Mouse (Mus musculus) testis, postnatal 10 days (tissue): Measurements from ENCODE around the gene Ggact.

Experiments used
- DNase-seq: peaks from one replicate; pipeline ENCODE4 v3.0.0; 2021; ENCODE audit warnings: low spot score

Ggact gene

GRCm38 (mm10) chr14:122898550-122898949 is 15.0 kb downstream of the Ggact start:
- no peak for DNase-seq

DNA sequence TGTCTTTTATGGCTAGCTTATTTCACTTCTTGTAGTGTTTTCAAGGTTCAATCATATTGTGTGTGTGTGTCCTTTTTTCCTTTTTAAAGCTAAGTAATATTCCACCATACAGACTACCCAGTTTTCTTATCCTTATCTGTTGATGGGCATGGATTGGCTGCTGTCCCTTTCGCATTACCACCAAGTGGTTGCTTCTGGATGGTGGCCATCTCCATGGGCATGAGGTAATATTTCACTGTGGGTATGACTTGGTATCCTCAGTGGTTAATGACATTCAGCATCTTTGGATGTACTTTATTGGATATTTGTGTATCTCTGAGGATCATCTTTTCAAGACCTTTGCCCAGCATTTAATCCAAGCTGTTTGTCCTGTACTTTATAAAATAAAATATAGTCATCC is 17.5 kb downstream of the Ggact start:
- DNase-seq = no peak

DNA sequence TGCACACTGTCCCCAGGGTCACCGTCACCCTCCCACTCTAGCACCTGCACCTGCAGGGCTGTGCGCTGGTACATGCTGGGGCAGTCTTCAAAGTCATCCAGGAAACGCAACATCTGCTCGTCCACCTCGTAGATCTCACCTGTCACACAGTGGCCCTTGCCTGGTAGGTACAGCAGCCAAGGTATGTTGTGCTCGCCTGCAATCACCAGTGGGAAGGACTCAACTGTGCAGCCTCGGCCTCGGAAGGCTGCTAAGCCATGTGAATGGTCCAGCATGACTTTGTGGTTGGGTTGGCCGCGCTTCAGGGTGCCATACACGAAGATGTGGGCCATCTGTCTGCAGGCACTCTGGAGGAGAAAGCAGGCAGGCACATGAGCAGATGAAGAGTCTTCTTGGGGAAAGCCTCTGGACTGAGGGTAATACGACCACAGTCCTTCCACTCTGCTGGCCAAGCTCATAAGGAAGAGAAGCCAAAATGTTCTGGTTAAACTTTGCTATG is 22.0 kb downstream of the Ggact start:
- DNase-seq = no peak

- no peak for DNase-seq
These were observed 25.1 kb downstream of the Ggact start for GRCm38 (mm10) chr14:122888480-122888872.

GRCm38 (mm10) chr14:122887702-122888479 is 25.7 kb downstream of the Ggact start:
- no peak for DNase-seq

DNA sequence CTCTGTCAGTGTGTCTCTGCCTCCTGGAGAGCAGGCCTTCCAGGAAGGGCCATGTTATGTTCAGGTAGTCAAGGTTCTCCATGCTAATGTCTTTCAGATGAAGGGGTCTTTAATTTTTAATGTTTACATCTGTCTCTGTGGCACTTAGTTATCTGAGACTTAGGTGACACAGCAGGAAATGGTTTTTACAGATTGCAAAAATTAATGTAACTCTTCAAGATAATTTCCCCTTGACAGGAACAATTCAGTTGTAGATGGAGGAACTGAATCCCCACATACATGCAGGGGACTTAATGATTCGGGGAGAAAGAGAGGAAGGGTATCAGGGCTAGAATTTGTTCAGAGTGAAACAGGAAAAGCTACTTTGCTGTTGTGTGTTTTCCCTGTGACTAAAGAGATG is 26.3 kb downstream of the Ggact start:
- DNase-seq = no peak

- DNase-seq = no peak
These were observed 27.7 kb downstream of the Ggact start for GRCm38 (mm10) chr14:122885893-122886292.

GRCm38 (mm10) chr14:122883821-122884584 is 29.6 kb downstream of the Ggact start:
- no peak for DNase-seq

GRCm38 (mm10) chr14:122883410-122883806 is 30.1 kb downstream of the Ggact start:
- DNase-seq = no peak

DNA sequence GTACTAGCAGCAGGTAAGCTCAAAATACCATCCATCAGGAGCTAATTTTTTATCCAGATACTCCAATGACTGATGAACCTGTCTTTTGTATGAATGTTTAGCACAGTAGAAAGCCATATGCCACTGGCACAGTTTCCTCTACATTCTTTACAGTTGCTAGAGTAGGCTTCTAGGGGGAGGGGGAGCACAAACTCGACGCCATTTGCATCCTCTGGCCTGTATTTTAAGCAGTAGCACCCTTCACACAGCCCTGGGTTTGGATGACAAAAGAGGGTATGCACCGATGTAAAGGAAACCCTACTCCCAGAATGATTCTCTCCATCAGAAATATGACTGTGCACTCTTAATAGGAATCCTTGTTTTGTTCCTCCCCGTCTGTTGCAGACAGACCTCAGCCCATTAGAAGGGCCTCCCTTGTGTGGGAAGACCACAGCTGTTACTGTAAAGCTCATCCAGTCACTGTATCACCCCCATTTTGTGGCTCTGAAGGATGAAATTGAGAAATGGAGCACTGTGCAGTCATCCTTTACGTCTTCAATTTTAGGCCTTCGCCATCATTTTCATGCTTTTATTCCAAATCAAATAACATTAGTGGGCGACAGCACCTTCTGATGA is 30.7 kb downstream of the Ggact start:
- no peak for DNase-seq

DNA sequence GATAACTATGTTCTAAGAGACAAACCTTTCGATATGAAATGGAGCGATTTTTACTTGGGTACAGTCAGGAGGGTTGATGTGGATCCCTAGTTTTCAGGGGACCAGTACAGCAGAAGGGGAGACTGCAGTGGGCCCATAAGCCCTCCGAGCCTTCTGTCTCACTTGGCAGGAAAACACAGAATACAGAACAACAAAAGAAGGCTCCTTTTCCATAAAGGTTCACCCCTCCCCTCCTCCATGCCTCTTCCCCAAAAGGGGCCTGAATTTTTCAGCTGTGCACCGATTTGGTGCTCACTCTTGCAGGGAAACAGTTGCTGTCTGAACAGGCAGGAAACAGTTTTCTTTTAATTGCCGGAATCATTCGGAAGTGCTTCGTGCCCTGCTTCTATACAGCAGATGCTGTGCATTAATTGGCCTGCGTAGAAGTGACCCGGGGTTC is 31.3 kb downstream of the Ggact start:
- DNase-seq = no peak

GRCm38 (mm10) chr14:122881699-122882098 is 31.9 kb downstream of the Ggact start:
- no peak for DNase-seq

DNA sequence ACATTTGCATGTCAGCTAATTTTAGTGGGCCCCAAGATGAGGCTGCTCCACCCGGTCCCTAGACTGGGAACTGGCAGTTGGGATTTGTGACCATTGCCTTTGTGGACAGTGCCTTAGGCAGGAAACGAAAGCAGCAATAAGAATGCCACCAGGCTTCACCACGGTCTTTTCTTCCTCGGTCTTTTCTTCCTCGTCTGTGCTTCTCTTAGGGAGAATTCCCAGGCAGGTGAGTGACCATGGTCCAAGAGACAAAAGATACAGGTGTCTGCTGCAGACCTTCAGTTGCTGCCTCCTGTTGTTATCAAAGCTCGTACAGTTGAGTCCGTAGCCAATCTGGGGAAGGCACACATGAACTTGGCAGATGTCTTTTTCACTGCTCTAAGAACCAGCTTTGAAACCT is 33.3 kb downstream of the Ggact start:
- DNase-seq = no peak

- DNase-seq = no peak
These were observed 35.8 kb downstream of the Ggact start for GRCm38 (mm10) chr14:122877787-122878186.

DNA sequence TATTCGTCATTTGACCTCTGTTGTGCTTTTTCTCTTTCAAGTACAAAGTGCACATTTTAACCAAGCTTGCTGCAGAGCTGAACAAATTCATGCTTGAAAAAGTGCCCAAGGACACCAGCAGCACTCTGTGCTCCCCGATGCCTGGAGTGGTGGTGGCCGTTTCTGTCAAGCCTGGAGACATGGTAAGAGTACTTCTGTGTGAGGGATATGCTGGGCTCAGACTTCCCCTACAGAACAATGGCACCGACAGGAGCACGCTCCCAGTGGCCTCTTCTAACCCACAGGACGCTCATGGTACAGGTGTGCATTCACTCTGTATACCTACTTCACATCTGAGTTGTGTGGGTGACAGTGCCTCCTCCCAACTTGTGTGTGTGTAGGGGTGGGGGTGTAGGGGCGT is 36.8 kb downstream of the Ggact start:
- DNase-seq = no peak

DNA sequence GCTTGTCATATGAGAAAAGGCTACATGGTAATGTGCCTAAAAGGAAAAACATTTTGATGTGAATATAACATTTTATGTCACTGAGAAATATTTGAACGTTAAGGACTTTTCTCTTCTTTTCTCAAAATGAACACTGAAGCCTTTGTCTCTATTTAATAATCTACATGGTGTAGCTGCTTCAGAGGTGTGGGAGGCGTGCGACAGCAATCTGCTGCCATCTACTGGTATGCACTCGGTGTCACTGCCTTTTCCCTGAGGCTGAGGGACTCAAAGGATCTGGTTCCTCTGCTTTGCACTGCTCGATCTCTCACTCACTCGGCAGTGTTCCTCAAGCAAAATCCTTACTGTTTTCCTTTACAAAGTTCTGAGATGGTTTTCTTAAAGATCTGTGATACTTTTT is 37.4 kb downstream of the Ggact start:
- peak; percentile 77 for DNase-seq

DNA sequence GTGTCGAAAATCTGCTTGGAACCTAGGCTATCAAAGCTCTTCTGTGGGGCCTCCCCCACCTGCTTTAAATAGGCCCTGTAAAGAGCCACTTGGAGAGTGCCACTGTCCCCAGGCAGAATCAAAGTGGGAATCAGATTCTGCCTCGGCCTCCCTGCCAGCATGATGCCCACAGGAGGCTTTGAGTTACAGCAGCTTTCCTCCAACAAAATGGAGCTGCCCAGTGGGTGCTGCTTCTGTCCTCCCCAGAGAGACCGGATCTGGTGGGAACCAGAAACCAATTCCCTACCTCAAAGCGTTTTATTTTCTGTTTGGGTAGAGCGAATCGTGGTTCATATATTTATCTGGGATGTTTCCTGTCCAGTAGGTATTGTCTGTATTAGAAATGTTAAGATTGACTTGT is 37.9 kb downstream of the Ggact start:
- DNase-seq = no peak

DNA sequence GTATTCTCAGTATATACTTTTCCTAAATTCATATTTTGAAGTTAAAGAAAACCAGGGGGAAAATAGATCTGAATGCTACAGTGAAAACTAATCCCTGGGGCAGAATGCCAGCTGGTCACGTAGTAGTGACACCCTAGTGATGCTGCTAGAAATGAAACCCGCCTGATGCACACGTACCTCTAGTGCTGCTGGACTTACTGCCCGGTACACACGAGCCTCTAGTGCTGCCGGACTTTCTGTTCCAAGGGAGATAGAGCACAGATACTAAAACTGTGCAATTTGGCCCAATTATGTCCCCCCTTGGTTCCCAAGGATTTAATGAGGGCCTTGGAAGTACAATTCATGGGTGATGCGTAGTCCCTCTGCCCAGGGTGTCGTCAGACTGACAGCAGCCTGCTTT is 38.5 kb downstream of the Ggact start:
- peak; percentile 51 for DNase-seq

- DNase-seq = no peak
These were observed 40.9 kb downstream of the Ggact start for GRCm38 (mm10) chr14:122872612-122873011.

DNA sequence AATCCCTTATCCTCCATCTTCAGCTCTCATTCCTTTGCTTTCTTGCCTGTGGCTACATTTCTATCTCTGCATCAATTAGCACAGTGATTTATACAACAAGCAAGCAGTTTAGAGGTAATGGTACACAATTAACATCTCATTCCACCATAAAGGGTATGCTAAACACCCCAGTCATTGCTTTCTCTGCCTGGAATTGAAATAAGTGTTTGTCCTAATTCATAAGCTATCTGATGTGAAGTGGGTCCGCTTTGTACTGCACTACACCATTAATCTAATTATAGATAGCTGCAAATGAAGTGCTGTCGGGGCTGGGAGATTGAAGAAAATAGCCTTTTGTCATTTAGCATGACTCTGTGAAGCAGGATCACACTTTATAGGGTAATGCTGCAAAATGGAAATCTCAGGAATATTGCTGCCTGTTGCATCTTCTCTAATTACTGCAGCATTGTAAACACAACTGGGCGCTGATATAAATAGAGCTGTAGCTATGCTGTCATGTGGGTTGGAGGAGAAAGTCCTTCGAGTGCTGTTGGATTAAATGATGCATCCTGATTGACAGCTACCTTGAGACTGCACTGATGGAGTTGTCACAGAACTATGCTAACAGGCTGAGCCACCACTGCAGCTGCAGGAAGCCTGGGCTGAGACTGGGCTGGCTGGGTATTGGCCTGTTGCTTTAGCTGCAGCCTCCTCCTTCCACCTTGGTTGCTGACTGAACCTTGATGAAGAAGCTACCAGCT is 41.5 kb downstream of the Ggact start:
- no peak for DNase-seq

DNA sequence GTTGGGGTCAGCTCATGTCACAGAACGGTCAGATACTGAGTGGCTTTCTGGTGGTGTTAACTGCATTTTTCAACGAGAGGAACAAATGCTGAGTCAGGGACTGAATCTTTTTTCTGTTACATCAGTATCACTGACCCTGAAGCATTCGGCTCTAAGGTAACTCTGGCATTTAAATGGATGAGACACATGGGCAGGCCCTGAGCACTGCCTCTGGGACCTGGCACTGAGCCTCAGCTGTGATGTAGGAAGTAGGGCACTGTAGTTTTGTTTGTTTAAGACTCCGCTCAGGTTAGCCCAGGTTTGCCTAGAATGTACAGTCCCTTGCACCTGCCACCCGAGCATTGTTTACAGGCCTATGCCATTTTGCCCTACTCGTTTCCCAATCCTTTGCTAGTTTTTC is 43.7 kb downstream of the Ggact start:
- DNase-seq = no peak
